Mouse (Mus musculus) lung, embryonic 16.5 days (tissue): ENCODE data around the gene Gm49325. TPM values are rescaled to one million over a fixed set of nuclear protein-coding genes. Genes with fewer than 3 reads are reported as not detected.

Experiments used
- ATAC-seq: fragments of 200-750 bp; cut with Nextera tagmentation; 2 replicates; pipeline ENCODE4 v1.8.0; 2017; ENCODE audit warnings: low read depth, mild to moderate bottlenecking, moderate library complexity
- H3K27ac ChIP-seq: fragments of 300-500 bp; sonication (generic); 2 replicates; pipeline ENCODE4 v1.5.1; 2014; ENCODE audit warnings: mild to moderate bottlenecking, control low read depth, low read length
- H3K27me3 ChIP-seq: fragments of 300-500 bp; sonication (generic); 2 replicates; pipeline ENCODE4 v1.6.1; 2014; ENCODE audit warnings: low read depth, low read length, mixed read lengths; ENCODE audit not compliant: control insufficient read depth, insufficient read depth
- H3K36me3 ChIP-seq: fragments of 300-500 bp; sonication (generic); 2 replicates; pipeline ENCODE4 v1.6.1; 2014; ENCODE audit warnings: low read length; ENCODE audit not compliant: control insufficient read depth, insufficient read depth
- H3K4me1 ChIP-seq: fragments of 300-500 bp; sonication (generic); replicated peaks from 2 replicates; pipeline ENCODE4 v1.6.1; 2014; ENCODE audit warnings: low read length, mixed read lengths; ENCODE audit not compliant: control insufficient read depth, insufficient read depth
- H3K4me2 ChIP-seq: fragments of 300-500 bp; sonication (generic); 2 replicates; pipeline ENCODE4 v1.6.1; 2014; ENCODE audit warnings: low read depth, low read length, control low read depth
- H3K4me3 ChIP-seq: fragments of 300-500 bp; sonication (generic); 2 replicates; pipeline ENCODE4 v1.5.1; 2014; ENCODE audit warnings: mild to moderate bottlenecking, low read length, control low read depth
- H3K9ac ChIP-seq: fragments of 300-500 bp; sonication (generic); 2 replicates; pipeline ENCODE4 v1.6.1; 2014; ENCODE audit warnings: low read length, control low read depth
- H3K9me3 ChIP-seq: fragments of 300-500 bp; sonication (generic); 2 replicates; pipeline ENCODE4 v1.6.1; 2016; ENCODE audit warnings: low read length; ENCODE audit not compliant: control insufficient read depth
- WGBS: fragments of 180-500 bp; shearing (Covaris S2); extraction: QIAGEN DNeasy Blood & Tissue Kit; methylation state at CpG from one replicate; pipeline ENCODE4 v1.1.7; 2014; 5-methylcytosine and 5-hydroxymethylcytosine counted together
- polyA plus RNA-seq: library from polyadenylated mRNA; unstranded; fragments of >200 nt; fragmentation: Nextera tagmentation; extraction: Ambion mirVana; gene quantifications from 2 replicates; pipeline ENCODE4 v1.2.1, GENCODE M21; 2015

The Gm49325 gene
- polyA plus RNA-seq, 1 experiment from 2014 or later, result 2.4 TPM

GRCm38 (mm10) chr10:77604111-77604510, 1.9 kb upstream of the Gm49325 start:
- H3K9me3 ChIP-seq, result no peaks in the 10 kb centered on the region
- no peak overlapping the region for H3K4me3 ChIP-seq
- peaks cover 19% of the 10 kb centered on the region for H3K4me1 ChIP-seq
- ATAC-seq, result no peak
- no peaks in the 10 kb centered on the region for H3K36me3 ChIP-seq
- 86% methylated on average over 6 of the region's 6 CpGs for WGBS
- no peaks in the 10 kb centered on the region for H3K27me3 ChIP-seq
- peak overlapping the region; percentile 97; the same call in 1 of the 2 replicates for H3K27ac ChIP-seq
- H3K9ac ChIP-seq, result no peak overlapping the region
- H3K4me2 ChIP-seq, result no peak overlapping the region

GRCm38 (mm10) chr10:77604958-77605357, 1.0 kb upstream of the Gm49325 start:
- Histone ChIP-seq H3K9me3 (no peaks in the 10 kb centered on the region), H3K4me3 (no peak overlapping the region), H3K4me1 (peaks cover 19% of the 10 kb centered on the region), H3K4me2 (no peak overlapping the region), H3K9ac (no peak overlapping the region), H3K27ac (peak overlapping the region; percentile 97), H3K36me3 (peaks cover under 1% of the 10 kb centered on the region; the same call in 1 of the 2 replicates), H3K27me3 (no peaks in the 10 kb centered on the region)
- peak; percentile 30; the same call in 1 of the 2 replicates for ATAC-seq
- WGBS, result 27% methylated on average over 5 of the region's 5 CpGs

GRCm38 (mm10) chr10:77605368-77605767, 629 bp upstream of the Gm49325 start:
- Histone ChIP-seq H3K9me3 (no peaks in the 10 kb centered on the region), H3K4me3 (peak overlapping the region; percentile 68), H3K36me3 (peaks cover 3% of the 10 kb centered on the region), H3K27me3 (no peaks in the 10 kb centered on the region), H3K4me2 (peak overlapping the region; percentile 85), H3K9ac (peak overlapping the region; percentile 69), H3K4me1 (peaks cover 19% of the 10 kb centered on the region), H3K27ac (peak overlapping the region; percentile 97)
- WGBS, result 0% methylated on average over 1 of the region's 1 CpGs
- ATAC-seq, result peak; percentile 41

- H3K4me3 ChIP-seq, result peak overlapping the region; percentile 68
- peaks cover 16% of the 10 kb centered on the region for H3K36me3 ChIP-seq
- peak overlapping the region; percentile 97 for H3K27ac ChIP-seq
- H3K9ac ChIP-seq, result peak overlapping the region; percentile 69
- H3K4me2 ChIP-seq, result peak overlapping the region; percentile 85
- H3K9me3 ChIP-seq, result no peaks in the 10 kb centered on the region
- peaks cover 19% of the 10 kb centered on the region for H3K4me1 ChIP-seq
- no peaks in the 10 kb centered on the region for H3K27me3 ChIP-seq
- no peak for ATAC-seq
- WGBS, result 26% methylated on average over 7 of the region's 7 CpGs
Measured at GRCm38 (mm10) chr10:77606855-77607254, 858 bp downstream of the Gm49325 start.

- peak overlapping the region; percentile 85 for H3K4me2 ChIP-seq
- WGBS, result 64% methylated on average over 5 of the region's 5 CpGs
- no peaks in the 10 kb centered on the region for H3K9me3 ChIP-seq
- H3K9ac ChIP-seq, result no peak overlapping the region
- H3K4me1 ChIP-seq, result peaks cover 19% of the 10 kb centered on the region
- H3K27ac ChIP-seq, result no peak overlapping the region
- peaks cover 18% of the 10 kb centered on the region for H3K36me3 ChIP-seq
- no peak for ATAC-seq
- no peaks in the 10 kb centered on the region for H3K27me3 ChIP-seq
- H3K4me3 ChIP-seq, result peak overlapping the region; percentile 68
Measured at GRCm38 (mm10) chr10:77607441-77607840, 1.4 kb downstream of the Gm49325 start.

GRCm38 (mm10) chr10:77608589-77608988, 2.6 kb downstream of the Gm49325 start:
- Histone ChIP-seq H3K9me3 (no peaks in the 10 kb centered on the region), H3K27me3 (no peaks in the 10 kb centered on the region), H3K4me2 (no peak overlapping the region), H3K4me3 (no peak overlapping the region), H3K27ac (no peak overlapping the region), H3K9ac (no peak overlapping the region), H3K36me3 (peaks cover 23% of the 10 kb centered on the region), H3K4me1 (peaks cover 22% of the 10 kb centered on the region)
- ATAC-seq, result no peak
- WGBS, result 93% methylated on average over 8 of the region's 8 CpGs

- Histone ChIP-seq H3K9ac (no peak overlapping the region), H3K27ac (no peak overlapping the region), H3K4me3 (no peak overlapping the region), H3K4me2 (no peak overlapping the region), H3K27me3 (no peaks in the 10 kb centered on the region), H3K36me3 (peaks cover 36% of the 10 kb centered on the region), H3K9me3 (no peaks in the 10 kb centered on the region), H3K4me1 (peaks cover 15% of the 10 kb centered on the region)
- WGBS, result 82% methylated on average over 8 of the region's 8 CpGs
- no peak for ATAC-seq
Measured at GRCm38 (mm10) chr10:77610221-77610961, 4.4 kb downstream of the Gm49325 start.

GRCm38 (mm10) chr10:77613409-77613808, 7.4 kb downstream of the Gm49325 start:
- peak; percentile 71 for ATAC-seq

GRCm38 (mm10) chr10:77615647-77616046, 9.7 kb downstream of the Gm49325 start:
- ATAC-seq, result no peak
- no peaks in the 10 kb centered on the region for H3K9me3 ChIP-seq
- peaks cover 3% of the 10 kb centered on the region for H3K4me1 ChIP-seq
- no peak overlapping the region for H3K4me2 ChIP-seq
- H3K36me3 ChIP-seq, result peaks cover 54% of the 10 kb centered on the region
- H3K4me3 ChIP-seq, result no peak overlapping the region
- 86% methylated on average over 8 of the region's 8 CpGs for WGBS
- H3K9ac ChIP-seq, result no peak overlapping the region
- H3K27me3 ChIP-seq, result no peaks in the 10 kb centered on the region
- H3K27ac ChIP-seq, result no peak overlapping the region

More at GRCm38 (mm10) chr10:77613409-77613808, 7.4 kb downstream of the Gm49325 start:
- H3K9ac ChIP-seq, result 0 out of 2 replicates have a peak overlapping the region, but pooled peaks have one; percentile 5
- H3K9me3 ChIP-seq, result no peaks in the 10 kb centered on the region
- peaks cover 56% of the 10 kb centered on the region for H3K36me3 ChIP-seq
- WGBS, result 68% methylated on average over 3 of the region's 3 CpGs
- H3K4me3 ChIP-seq, result no peak overlapping the region
- peaks cover 3% of the 10 kb centered on the region for H3K4me1 ChIP-seq
- no peak overlapping the region for H3K4me2 ChIP-seq
- H3K27me3 ChIP-seq, result no peaks in the 10 kb centered on the region
- peak overlapping the region; percentile 79 for H3K27ac ChIP-seq
